Mouse (Mus musculus) gonadal fat pad, adult 2 months (tissue): ENCODE data around the gene 4930535I16Rik. TPM values are rescaled to one million over a fixed set of nuclear protein-coding genes. Genes with fewer than 3 reads are reported as not detected.
A peak's percentile ranks its signal among the peaks of the same experiment; 100 is the strongest.

Experiments used
- DNase-seq: peaks from one replicate; pipeline ENCODE4 v3.0.0-alpha.2; 2012; ENCODE audit warnings: low read depth
- polyA plus RNA-seq: library from polyadenylated mRNA; depleted of rRNA; stranded (reverse); fragments of >200 nt; gene quantifications from 2 replicates; pipeline ENCODE4 v1.2.3, GENCODE M21; 2012; rRNA removed

4930535I16Rik gene
- polyA plus RNA-seq, 1 experiment, result not detected

DNA sequence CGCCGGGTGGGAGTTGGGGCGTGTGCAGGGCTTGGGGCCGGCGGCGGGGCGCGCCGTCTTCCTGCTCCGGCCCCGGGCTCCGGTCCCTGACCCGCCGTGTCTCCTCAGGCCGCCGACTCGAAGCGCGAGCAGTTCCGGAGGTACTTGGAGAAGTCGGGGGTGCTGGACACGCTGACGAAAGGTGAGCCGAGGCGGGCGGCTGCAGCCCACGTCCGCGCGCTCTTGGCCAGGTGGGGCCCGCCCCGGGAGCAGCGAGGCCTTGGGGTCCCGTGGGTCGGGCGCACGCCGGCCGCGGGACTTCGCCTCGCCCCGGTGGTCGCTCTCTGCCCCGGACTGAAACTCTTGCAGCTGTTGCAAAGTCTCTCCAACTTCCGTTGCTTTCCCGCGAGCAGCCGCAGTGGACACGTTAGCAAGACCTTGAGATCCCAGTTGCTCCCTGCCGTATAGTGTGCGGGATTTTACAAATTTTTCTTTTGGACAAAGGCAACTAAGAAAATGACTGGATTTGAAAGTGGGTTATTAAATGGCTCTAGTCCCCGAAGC, 12.6 kb downstream of the 4930535I16Rik start:
- no peak for DNase-seq

DNA sequence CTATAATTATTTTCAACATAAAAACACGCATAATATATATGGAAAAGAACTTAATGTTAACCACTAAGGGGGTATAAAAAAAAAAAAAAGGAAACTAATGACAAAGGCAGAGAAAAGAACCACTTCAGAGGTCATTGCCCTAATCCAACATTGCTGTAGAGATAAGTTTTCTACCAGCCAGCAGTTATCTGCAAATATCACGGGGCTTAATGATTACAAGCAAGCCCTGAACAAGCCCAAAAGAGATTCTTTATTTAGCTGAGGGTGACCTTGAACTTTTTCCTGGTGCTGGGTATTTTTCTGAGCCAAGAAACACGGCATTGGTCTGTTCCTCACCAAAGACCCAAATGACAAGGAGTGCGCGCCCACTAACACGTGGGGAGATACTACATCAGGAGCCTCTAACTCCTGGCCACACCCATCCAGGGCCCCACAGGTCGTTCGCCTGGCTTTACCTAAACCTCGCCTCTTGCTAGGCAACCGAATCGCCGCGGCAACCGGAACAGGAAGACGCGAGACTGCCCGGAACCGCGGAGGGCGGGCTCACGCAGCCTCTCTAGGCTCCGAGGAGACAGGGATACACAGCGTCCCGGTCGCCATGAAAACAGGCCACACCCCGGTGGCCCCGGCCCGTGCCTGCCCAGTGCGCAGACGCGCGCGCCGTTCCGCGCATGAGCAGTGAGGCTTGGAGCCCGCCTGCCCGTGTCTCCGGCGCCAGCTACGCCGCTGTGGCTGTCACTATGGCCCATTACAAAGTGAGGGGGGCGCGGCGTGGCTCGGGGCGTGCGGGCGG, 13.3 kb downstream of the 4930535I16Rik start, which contains the start of gene Mycbp:
Mycbp (plus strand) TSS at position 500 of the 793 bp plus-strand sequence.
- peak; percentile 54 for DNase-seq

DNA sequence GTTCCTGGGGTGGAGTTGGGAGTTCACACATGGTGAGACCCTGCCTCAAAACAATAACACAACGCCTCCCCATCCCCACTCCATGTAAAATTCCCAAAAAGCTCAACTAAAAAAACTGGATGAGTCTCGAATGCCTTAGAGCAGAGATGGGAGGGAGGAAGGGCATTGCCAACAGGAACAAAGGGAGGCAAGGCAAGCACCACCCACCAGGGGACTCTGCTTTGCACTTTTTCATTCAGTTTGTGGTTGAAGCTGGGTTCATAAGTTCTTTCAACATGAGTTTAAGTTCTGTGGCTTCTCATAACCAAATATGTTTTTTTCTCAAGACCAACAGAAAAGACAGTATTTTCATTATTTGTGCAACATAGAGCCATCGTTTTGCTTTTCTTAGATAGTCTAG, 14.4 kb downstream of the 4930535I16Rik start:
- no peak for DNase-seq

DNA sequence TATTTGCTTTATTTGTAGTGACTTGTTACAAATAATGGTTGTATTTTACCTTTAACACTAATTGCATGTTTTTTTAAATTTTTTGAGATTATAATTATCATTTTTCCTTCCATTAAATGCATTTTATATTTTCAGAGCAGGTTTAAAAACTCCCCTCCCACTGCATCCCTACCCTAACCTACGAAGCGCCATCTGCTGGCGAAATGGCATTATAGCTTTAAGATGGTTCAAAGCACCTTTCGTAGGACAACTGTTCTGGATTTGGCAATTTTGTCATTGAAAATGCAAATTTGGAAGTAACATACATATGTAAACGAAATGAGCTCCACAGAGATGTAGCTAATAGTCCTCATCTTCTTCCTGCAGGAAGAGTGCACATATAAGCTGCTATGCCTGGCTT, 19.1 kb downstream of the 4930535I16Rik start:
- DNase-seq, result no peak

DNA sequence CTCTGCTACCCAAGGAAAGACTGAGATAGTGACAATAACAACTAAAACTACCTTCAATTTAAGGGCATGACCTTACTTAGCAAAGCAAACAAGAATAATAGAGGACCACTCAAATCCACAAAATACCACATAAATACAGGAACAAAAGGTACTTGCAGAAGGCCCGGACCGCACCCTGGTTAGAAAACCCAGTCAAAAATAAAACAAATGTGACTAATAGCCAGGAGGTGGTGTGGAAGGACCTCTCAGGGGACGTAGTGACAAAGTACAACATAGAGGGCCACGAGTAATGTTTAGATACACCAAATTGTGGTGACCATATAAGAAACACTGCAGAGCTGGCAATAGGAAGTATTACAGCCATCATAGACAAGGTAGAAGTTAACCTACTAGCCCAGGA, 23.5 kb downstream of the 4930535I16Rik start:
- DNase-seq, result no peak

DNA sequence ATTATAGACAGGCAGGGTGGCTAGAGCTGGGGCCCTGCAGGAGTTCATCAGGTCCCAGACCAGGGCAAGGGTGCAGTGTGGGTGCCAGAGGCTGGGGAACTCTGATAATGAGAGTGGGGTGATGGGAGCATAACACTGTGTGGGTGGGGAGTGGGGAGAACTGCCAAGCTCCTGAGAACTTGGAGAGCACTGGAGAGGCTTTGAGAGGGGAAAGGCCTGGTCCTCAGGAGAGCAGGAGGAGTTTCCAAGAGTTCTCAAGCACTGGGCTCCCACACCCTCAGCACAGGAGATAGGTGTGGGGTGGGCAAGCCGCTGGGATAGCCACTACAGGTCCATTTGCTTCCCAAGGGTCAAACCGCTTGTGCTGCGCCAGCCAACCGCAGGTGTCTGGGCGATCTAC, 24.1 kb downstream of the 4930535I16Rik start:
- no peak for DNase-seq

Other genes starting within 250 kb of the 4930535I16Rik start
- gene Macf1, start 233.7 kb downstream of the 4930535I16Rik start, polyA plus RNA-seq, result 48.0 and 49.8 TPM in 2 replicates
- gene Ndufs5, start 199.8 kb downstream of the 4930535I16Rik start, polyA plus RNA-seq, result 44.6 and 74.2 TPM in 2 replicates
- gene Akirin1, start 167.7 kb downstream of the 4930535I16Rik start, polyA plus RNA-seq, result 24.2 and 33.0 TPM in 2 replicates
- 3.8 and 7.1 TPM in 2 replicates for gene Rhbdl2, start 130.1 kb downstream of the 4930535I16Rik start, polyA plus RNA-seq
- gene 4933427I04Rik, start 58.3 kb downstream of the 4930535I16Rik start, polyA plus RNA-seq, result 0.04 and 0.27 TPM in 2 replicates
- 23.3 and 26.1 TPM in 2 replicates for gene Mycbp, start 13.2 kb downstream of the 4930535I16Rik start, polyA plus RNA-seq
- 66.3 and 78.9 TPM in 2 replicates for gene Rragc, start 576 bp downstream of the 4930535I16Rik start, polyA plus RNA-seq